Mouse (Mus musculus) liver, adult 2 months (tissue): ENCODE data around the gene Scn5a. TPM values are rescaled to one million over a fixed set of nuclear protein-coding genes. Genes with fewer than 3 reads are reported as not detected.
A peak's percentile ranks its signal among the peaks of the same experiment; 100 is the strongest.

Source experiments
- DNase-seq: peaks from one replicate; pipeline ENCODE4 v3.0.0-alpha.2; 2011; ENCODE audit warnings: low read depth, low spot score; ENCODE audit errors: extremely low read depth
- H3K27ac ChIP-seq: fragments of 200-500 bp; replicated peaks from 2 replicates; pipeline ENCODE4 v1.5.1; 2012; ENCODE audit warnings: low read depth, mild to moderate bottlenecking, control low read depth, inconsistent platforms, low read length; ENCODE audit not compliant: insufficient read depth
- H3K27me3 ChIP-seq: fragments of 200-500 bp; 2 replicates; pipeline ENCODE4 v1.6.1; 2012; ENCODE audit warnings: mild to moderate bottlenecking, moderate library complexity, low read length, inconsistent platforms; ENCODE audit not compliant: control insufficient read depth, insufficient read depth
- H3K36me3 ChIP-seq: fragments of 200-500 bp; 2 replicates; pipeline ENCODE4 v1.6.1; 2012; ENCODE audit warnings: low read length, inconsistent platforms; ENCODE audit not compliant: control insufficient read depth, insufficient read depth
- H3K4me1 ChIP-seq: fragments of 200-500 bp; 2 replicates; pipeline ENCODE4 v1.6.1; 2011; ENCODE audit warnings: low read length; ENCODE audit not compliant: control insufficient read depth, insufficient read depth
- H3K4me3 ChIP-seq: fragments of 200-500 bp; 2 replicates; pipeline ENCODE4 v1.5.1; 2011; ENCODE audit warnings: low read depth, mild to moderate bottlenecking, control low read depth, low read length, moderate library complexity; ENCODE audit not compliant: insufficient read depth
- H3K79me2 ChIP-seq: fragments of 200-500 bp; 2 replicates; pipeline ENCODE4 v1.6.1; 2012; ENCODE audit warnings: inconsistent platforms, mild to moderate bottlenecking, low read length, moderate library complexity; ENCODE audit not compliant: control insufficient read depth, insufficient read depth
- H3K9ac ChIP-seq: fragments of 200-500 bp; 2 replicates; pipeline ENCODE4 v1.6.1; 2012; ENCODE audit warnings: low read depth, mild to moderate bottlenecking, control low read depth, inconsistent platforms, low read length
- CTCF ChIP-seq: fragments of 200-500 bp; IDR thresholded peaks from 2 replicates; pipeline ENCODE4 v1.5.1; 2011; ENCODE audit warnings: low read depth, low read length, control low read depth
- POLR2A ChIP-seq: fragments of 200-500 bp; IDR thresholded peaks from 2 replicates; pipeline ENCODE4 v1.6.1; 2011; ENCODE audit warnings: low read length, control low read depth; ENCODE audit not compliant: insufficient read depth; ENCODE audit errors: extremely low read depth
- WGBS: fragments of 180-500 bp; shearing (Covaris S2); methylation state at CpG from one replicate; pipeline ENCODE4 v1.1.7; 2018; 5-methylcytosine and 5-hydroxymethylcytosine counted together
- polyA plus RNA-seq: library from polyadenylated mRNA; depleted of rRNA; stranded (reverse); fragments of >200 nt; gene quantifications from 2 replicates; pipeline ENCODE4 v1.2.3, GENCODE M21; 2012; rRNA removed
- total RNA-seq: library from RNA; depleted of rRNA; stranded (reverse); fragments of >200 nt; gene quantifications from 2 replicates; pipeline ENCODE4 v1.2.3, GENCODE M21; 2014; rRNA removed

Gene Scn5a
- total and polyA plus RNA-seq, 2 experiments = not detected

DNA sequence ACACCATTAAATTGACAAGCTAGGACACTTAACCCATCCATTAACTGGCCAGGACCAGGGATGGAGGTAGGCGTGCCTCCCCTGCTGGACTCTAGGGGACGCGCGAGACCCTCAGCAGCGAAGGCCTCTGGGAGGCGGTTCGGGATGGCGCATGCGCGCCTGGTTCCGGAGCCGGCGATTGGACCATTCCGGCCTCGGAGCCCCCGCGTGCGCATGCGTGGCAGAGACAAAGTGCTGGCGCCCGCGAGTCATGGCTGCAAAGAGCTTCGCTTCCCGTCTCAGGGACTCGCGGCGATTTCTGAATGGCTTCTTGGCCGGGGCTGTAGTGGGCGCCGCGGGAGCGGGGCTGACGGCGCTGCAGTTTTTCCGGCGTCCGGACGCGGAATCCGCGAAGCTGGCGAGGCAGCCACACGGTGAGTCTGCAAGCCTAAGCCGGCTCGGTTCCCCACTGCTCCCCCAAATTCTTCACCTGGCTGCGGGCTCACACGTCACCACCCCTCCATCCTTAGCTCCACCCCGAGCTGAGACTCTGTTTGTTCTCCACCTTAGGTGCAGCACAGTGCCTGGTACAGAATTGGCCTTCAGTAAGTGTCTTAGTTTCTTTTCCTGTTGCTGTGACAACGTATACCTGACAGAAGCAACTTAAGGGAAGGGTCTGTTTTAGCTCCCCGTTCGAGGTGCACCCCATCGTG is 133.9 kb downstream of the Scn5a start, which contains the start of gene Exog:
Gene Exog (plus strand): TSS at position 206 of the 692 bp plus-strand sequence.
- Histone ChIP-seq H3K9ac (peak within 1 kb of the TSS; percentile 76), H3K4me1 (no peaks in the 10 kb centered on the region), H3K4me3 (peak within 1 kb of the TSS; percentile 83), H3K36me3 (no peaks in the 10 kb centered on the region), H3K27me3 (no peaks in the 10 kb centered on the region), H3K27ac (no peak within 1 kb of the TSS), H3K79me2 (no peaks in the 10 kb centered on the region)
- peak; percentile 69 for DNase-seq
- TF ChIP-seq POLR2A (peak; percentile 19; the same call in 1 of the 2 replicates), CTCF (peak; percentile 80)
- WGBS = under 1% methylated on average over 52 of the region's 52 CpGs

DNA sequence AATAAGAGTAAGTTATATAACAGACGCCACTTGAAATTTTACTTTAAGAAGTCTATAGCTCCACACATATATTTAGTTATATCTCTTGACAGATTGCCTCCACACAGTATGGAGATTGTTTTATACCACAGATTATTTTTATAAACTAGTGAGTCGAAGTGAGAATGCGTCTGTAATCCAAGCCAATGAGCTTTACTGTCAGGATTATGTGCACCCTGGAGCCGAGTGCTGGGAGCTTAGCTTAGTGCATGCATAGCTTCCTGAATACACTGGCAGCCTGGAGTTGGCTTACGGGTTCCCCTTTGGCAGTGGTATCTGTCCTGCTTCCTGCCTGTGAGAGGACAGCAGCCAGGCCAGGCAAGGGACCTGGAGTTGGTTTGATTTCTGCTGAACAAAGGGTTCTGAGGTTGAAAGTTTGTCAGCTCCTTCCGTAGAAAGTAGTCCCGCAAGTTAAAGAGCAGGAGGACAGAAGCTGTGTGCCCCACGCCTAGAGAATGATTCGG is 140.3 kb downstream of the Scn5a start:
- TF ChIP-seq POLR2A (no peak), CTCF (no peak)
- no peak for DNase-seq
- Histone ChIP-seq H3K9ac (no peak overlapping the region), H3K4me3 (no peak overlapping the region), H3K79me2 (no peaks in the 10 kb centered on the region), H3K27me3 (no peaks in the 10 kb centered on the region), H3K27ac (no peak overlapping the region), H3K4me1 (no peaks in the 10 kb centered on the region), H3K36me3 (0 out of 2 replicates have a peak, but pooled peaks cover 2% of the 10 kb centered on the region)
- WGBS = 82% methylated on average over 9 of the region's 9 CpGs

DNA sequence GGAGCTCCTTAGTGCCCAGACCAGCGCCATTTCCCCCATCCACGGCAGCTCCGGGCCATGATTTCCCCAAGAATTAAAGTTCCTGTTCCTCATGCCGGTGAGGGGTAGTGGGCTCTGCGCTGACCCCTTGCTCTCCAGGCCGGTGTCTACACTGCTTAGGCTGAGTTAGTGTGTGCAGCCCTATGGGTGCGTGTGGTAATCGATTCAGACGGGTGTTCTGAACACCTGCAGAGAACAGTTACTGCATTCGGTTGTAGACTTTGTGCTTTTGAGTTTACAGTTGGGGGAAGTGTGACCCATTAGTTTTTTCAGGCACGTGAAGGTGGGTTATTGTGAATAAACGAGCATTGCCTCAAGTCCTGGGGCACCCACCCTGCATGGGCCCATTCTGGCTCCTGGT is 140.8 kb downstream of the Scn5a start:
- H3K79me2 ChIP-seq = no peaks in the 10 kb centered on the region
- 73% methylated on average over 12 of the region's 12 CpGs for WGBS
- 0 out of 2 replicates have a peak, but pooled peaks cover 2% of the 10 kb centered on the region for H3K36me3 ChIP-seq
- no peaks in the 10 kb centered on the region for H3K4me1 ChIP-seq
- no peak overlapping the region for H3K27ac ChIP-seq
- TF ChIP-seq CTCF (no peak), POLR2A (no peak)
- H3K4me3 ChIP-seq = no peak overlapping the region
- H3K9ac ChIP-seq = no peak overlapping the region
- H3K27me3 ChIP-seq = no peaks in the 10 kb centered on the region
- no peak for DNase-seq

DNA sequence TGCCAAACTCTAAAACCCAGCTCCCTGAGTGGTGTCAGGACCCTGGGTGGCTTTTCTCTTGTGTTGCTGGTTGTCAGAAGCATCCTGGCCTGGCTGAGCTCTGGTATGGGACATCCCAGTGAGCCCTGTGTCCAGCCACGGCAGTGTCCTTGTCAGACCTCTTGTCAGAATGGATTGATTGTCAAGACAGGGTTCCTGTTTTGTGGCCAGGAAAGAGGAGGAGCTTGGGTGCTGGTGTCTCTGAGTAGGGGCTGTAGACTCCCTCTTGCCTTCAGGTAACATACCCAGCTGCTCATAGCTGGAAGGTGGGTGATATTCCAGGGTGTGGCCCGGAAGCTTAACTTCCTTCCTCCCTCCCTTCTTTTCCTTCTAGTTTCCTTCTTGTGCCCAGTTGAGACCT is 143.0 kb downstream of the Scn5a start:
- Histone ChIP-seq H3K4me3 (no peak overlapping the region), H3K79me2 (no peaks in the 10 kb centered on the region), H3K4me1 (no peaks in the 10 kb centered on the region), H3K9ac (no peak overlapping the region), H3K36me3 (0 out of 2 replicates have a peak, but pooled peaks cover 2% of the 10 kb centered on the region), H3K27me3 (no peaks in the 10 kb centered on the region), H3K27ac (no peak overlapping the region)
- WGBS = 78% methylated on average over 2 of the region's 2 CpGs
- DNase-seq = no peak
- TF ChIP-seq CTCF (no peak), POLR2A (no peak)

Other genes starting within 250 kb of the Scn5a start
- 155 and 170 TPM in 2 replicates for gene Acaa1a, start 239.3 kb downstream of the Scn5a start, total RNA-seq
- gene Acaa1a, start 239.3 kb downstream of the Scn5a start, polyA plus RNA-seq = 280 and 328 TPM in 2 replicates
- gene Myd88, start 237.6 kb downstream of the Scn5a start, total RNA-seq = 4.8 and 6.3 TPM in 2 replicates
- 9.8 and 11.3 TPM in 2 replicates for gene Myd88, start 237.6 kb downstream of the Scn5a start, polyA plus RNA-seq
- gene Xylb, start 221.6 kb downstream of the Scn5a start, total RNA-seq = 204 and 276 TPM in 2 replicates
- 154 and 166 TPM in 2 replicates for gene Xylb, start 221.6 kb downstream of the Scn5a start, polyA plus RNA-seq
- gene Slc22a14, start 213.5 kb downstream of the Scn5a start, total RNA-seq = not detected in 2 replicates
- not detected in 2 replicates for gene Slc22a14, start 213.5 kb downstream of the Scn5a start, polyA plus RNA-seq
- gene Acvr2b, start 176.9 kb downstream of the Scn5a start, total RNA-seq = 3.7 and 4.2 TPM in 2 replicates
- 2.8 and 4.8 TPM in 2 replicates for gene Acvr2b, start 176.9 kb downstream of the Scn5a start, polyA plus RNA-seq
- 0.92 and 1.1 TPM in 2 replicates for gene Exog, start 134.1 kb downstream of the Scn5a start, total RNA-seq
- 0.85 and 1.1 TPM in 2 replicates for gene Exog, start 134.1 kb downstream of the Scn5a start, polyA plus RNA-seq
- not detected in 2 replicates for gene Scn10a, start 140.3 kb upstream of the Scn5a start, total RNA-seq
- 0.02 TPM in 1 of 2 replicates, not detected in the other for gene Scn10a, start 140.3 kb upstream of the Scn5a start, polyA plus RNA-seq
- gene Scn11a, start 246.4 kb upstream of the Scn5a start, total RNA-seq = not detected in 2 replicates
- gene Scn11a, start 246.4 kb upstream of the Scn5a start, polyA plus RNA-seq = not detected in 2 replicates